Mouse (Mus musculus) MEL (cell line): ENCODE measurements around the gene Esf1. TPM values are rescaled to one million over a fixed set of nuclear protein-coding genes. Genes with fewer than 3 reads are reported as not detected.
A peak's percentile ranks its signal among the peaks of the same experiment; 100 is the strongest.

Experiments used
- DNase-seq: peaks from one replicate; pipeline ENCODE4 v3.0.0; 2011; ENCODE audit warnings: low read depth, low spot score
- H3K27ac ChIP-seq: 2 replicates; pipeline ENCODE4 v1.5.1; 2012; ENCODE audit warnings: low read depth, mild to moderate bottlenecking, control low read depth, low read length, moderate library complexity; ENCODE audit not compliant: control insufficient read depth
- H3K27me3 ChIP-seq, 2 experiments: fragments of 150-350 bp in 1 of 2; sonication (generic) in 1 of 2; 2 replicates each; pipeline ENCODE4 v1.6.1; 2012; ENCODE audit warnings: low read length in 2 of 2, mild to moderate bottlenecking in 2 of 2, improper control_type of control experiment in 1 of 2, moderate library complexity in 1 of 2; ENCODE audit not compliant: insufficient read depth in 2 of 2, control insufficient read depth in 1 of 2
- H3K36me3 ChIP-seq, 2 experiments: 2 replicates each; pipeline ENCODE4 v1.6.1; 2012 to 2014; ENCODE audit warnings: low read length in 2 of 2, improper control_type of control experiment in 1 of 2, inconsistent platforms in 1 of 2, mild to moderate bottlenecking in 1 of 2; ENCODE audit not compliant: insufficient read depth in 2 of 2, control insufficient read depth in 1 of 2
- H3K4me1 ChIP-seq, 2 experiments: fragments of 150-350 bp in 1 of 2; sonication (generic) in 1 of 2; 2 replicates each; pipeline ENCODE4 v1.6.1; 2012; ENCODE audit warnings: low read length in 2 of 2, improper control_type of control experiment in 1 of 2, mild to moderate bottlenecking in 1 of 2; ENCODE audit not compliant: insufficient read depth in 2 of 2, control insufficient read depth in 1 of 2
- H3K4me3 ChIP-seq, 2 experiments: fragments of 150-350 bp in 1 of 2; sonication (generic) in 1 of 2; 2 replicates each; pipeline ENCODE4 v1.5.1; 2012; ENCODE audit warnings: low read depth in 2 of 2, low read length in 2 of 2, mild to moderate bottlenecking in 2 of 2, moderate library complexity in 2 of 2, control low read depth in 1 of 2, improper control_type of control experiment in 1 of 2; ENCODE audit not compliant: control insufficient read depth in 1 of 2, insufficient read depth in 1 of 2
- H3K79me2 ChIP-seq: 2 replicates; pipeline ENCODE4 v1.6.1; 2012; ENCODE audit warnings: mild to moderate bottlenecking, low read length, moderate library complexity; ENCODE audit not compliant: control insufficient read depth, poor library complexity, insufficient read depth
- H3K9ac ChIP-seq: 2 replicates; pipeline ENCODE4 v1.6.1; 2012; ENCODE audit warnings: low read depth, mild to moderate bottlenecking, control low read depth, low read length, moderate library complexity; ENCODE audit not compliant: control insufficient read depth, poor library complexity, severe bottlenecking
- H3K9me3 ChIP-seq: fragments of 150-350 bp; sonication (generic); replicated peaks from 2 replicates; pipeline ENCODE4 v1.6.1; 2012; ENCODE audit warnings: mild to moderate bottlenecking, low read length, improper control_type of control experiment, moderate library complexity; ENCODE audit not compliant: insufficient read depth
- BHLHE40 ChIP-seq: IDR thresholded peaks from 2 replicates; pipeline ENCODE4 v1.6.1; 2012; ENCODE audit warnings: low read depth, mild to moderate bottlenecking, inconsistent platforms, low read length, improper control_type of control experiment, borderline replicate concordance
- CHD2 ChIP-seq: IDR thresholded peaks from 2 replicates; pipeline ENCODE4 v1.6.1; 2011; ENCODE audit warnings: low read length, improper control_type of control experiment
- CTCF ChIP-seq, 3 experiments: IDR thresholded peaks in 2 of 3; conservative IDR thresholded peaks in 1 of 3; 2 replicates each; pipeline ENCODE4 v1.5.1; 2011 to 2012; ENCODE audit warnings: low read length in 3 of 3, low read depth in 2 of 3, mild to moderate bottlenecking in 2 of 3, improper control_type of control experiment in 1 of 3, inconsistent platforms in 1 of 3, mixed read lengths in 1 of 3, moderate library complexity in 1 of 3; ENCODE audit not compliant: control insufficient read depth in 1 of 3, insufficient read depth in 1 of 3, poor library complexity in 1 of 3, severe bottlenecking in 1 of 3
- E2F4 ChIP-seq: IDR thresholded peaks from 2 replicates; pipeline ENCODE4 v1.6.1; 2011; ENCODE audit warnings: low read depth, low read length, improper control_type of control experiment, borderline replicate concordance
- GABPA ChIP-seq: IDR thresholded peaks from 2 replicates; pipeline ENCODE4 v1.6.1; 2012; ENCODE audit warnings: low read depth, mild to moderate bottlenecking, inconsistent platforms, low read length, improper control_type of control experiment, moderate library complexity
- GATA1 ChIP-seq: IDR thresholded peaks from 2 replicates; pipeline ENCODE4 v1.6.1; 2011; ENCODE audit warnings: low read depth, low read length, improper control_type of control experiment
- HCFC1 ChIP-seq: IDR thresholded peaks from 2 replicates; pipeline ENCODE4 v1.6.1; 2012; ENCODE audit warnings: low read depth, mild to moderate bottlenecking, inconsistent platforms, low read length, improper control_type of control experiment, moderate library complexity
- MAX ChIP-seq: IDR thresholded peaks from 2 replicates; pipeline ENCODE4 v1.6.1; 2011; ENCODE audit warnings: low read length, improper control_type of control experiment
- MAZ ChIP-seq: IDR thresholded peaks from 2 replicates; pipeline ENCODE4 v1.6.1; 2012; ENCODE audit warnings: low read depth, mild to moderate bottlenecking, inconsistent platforms, low read length, improper control_type of control experiment
- MEF2A ChIP-seq: IDR thresholded peaks from 2 replicates; pipeline ENCODE4 v1.6.1; 2014; ENCODE audit warnings: low read depth, mild to moderate bottlenecking, inconsistent platforms, low read length, improper control_type of control experiment; ENCODE audit not compliant: poor library complexity, insufficient replicate concordance, severe bottlenecking; ENCODE audit errors: extremely low read depth
- NELFE ChIP-seq: IDR thresholded peaks from 2 replicates; pipeline ENCODE4 v1.6.1; 2011; ENCODE audit warnings: low read depth, low read length, improper control_type of control experiment
- NRF1 ChIP-seq: IDR thresholded peaks from 2 replicates; pipeline ENCODE4 v1.6.1; 2014; ENCODE audit warnings: low read depth, mild to moderate bottlenecking, inconsistent platforms, low read length, improper control_type of control experiment, moderate library complexity; ENCODE audit not compliant: poor library complexity, insufficient read depth, severe bottlenecking
- POLR2A ChIP-seq, 2 experiments: IDR thresholded peaks; 2 replicates each; pipeline ENCODE4 v1.6.1; 2011 to 2012; ENCODE audit warnings: low read length in 2 of 2, mild to moderate bottlenecking in 2 of 2, control low read depth in 1 of 2, improper control_type of control experiment in 1 of 2, low read depth in 1 of 2, moderate library complexity in 1 of 2; ENCODE audit not compliant: control insufficient read depth in 1 of 2, insufficient read depth in 1 of 2, poor library complexity in 1 of 2
- POLR2AphosphoS5 ChIP-seq: IDR thresholded peaks from 2 replicates; pipeline ENCODE4 v1.6.1; 2012; ENCODE audit warnings: low read depth, borderline replicate concordance, mild to moderate bottlenecking, inconsistent platforms, low read length, moderate library complexity, mixed read lengths
- RAD21 ChIP-seq: IDR thresholded peaks from 2 replicates; pipeline ENCODE4 v1.6.1; 2011; ENCODE audit warnings: mild to moderate bottlenecking, low read depth, low read length, improper control_type of control experiment
- RCOR1 ChIP-seq: IDR thresholded peaks from 2 replicates; pipeline ENCODE4 v1.6.1; 2012; ENCODE audit warnings: low read depth, mild to moderate bottlenecking, inconsistent platforms, low read length, improper control_type of control experiment
- SMC3 ChIP-seq: IDR thresholded peaks from 2 replicates; pipeline ENCODE4 v1.6.1; 2011; ENCODE audit warnings: low read depth, low read length, improper control_type of control experiment
- USF2 ChIP-seq, 2 experiments: IDR thresholded peaks; 2 replicates each; pipeline ENCODE4 v1.6.1; 2011 to 2012; ENCODE audit warnings: improper control_type of control experiment in 2 of 2, low read length in 2 of 2, borderline replicate concordance in 1 of 2, inconsistent platforms in 1 of 2, low read depth in 1 of 2, mild to moderate bottlenecking in 1 of 2; ENCODE audit not compliant: insufficient read depth in 1 of 2
- polyA plus RNA-seq, 2 experiments: library from polyadenylated mRNA; stranded (reverse) in 1 of 2; unstranded in 1 of 2; fragments of >175 nt in 1 of 2; fragments of >200 nt in 1 of 2; gene quantifications; 2 replicates each; pipeline versions ENCODE4 v1.2.1 to v1.2.4; 2012; ENCODE audit warnings: low replicate concordance in 2 of 2, low read depth in 1 of 2; ENCODE audit not compliant: insufficient read length in 2 of 2, insufficient read depth in 1 of 2, missing spikeins in 1 of 2
- total RNA-seq: library from RNA; depleted of rRNA; stranded (reverse); fragments of 300-350 nt; gene quantifications from 2 replicates; pipeline ENCODE4 v1.2.3, GENCODE M21; 2012

Gene Esf1
- total and polyA plus RNA-seq, 3 experiments: 25.8 to 31.0 TPM; not detected in 1

- peak; percentile 10; the same call in 1 of the 2 replicates for TF ChIP-seq RAD21
- TF ChIP-seq SMC3: peak; percentile 31; the same call in 1 of the 2 replicates
- TF ChIP-seq BHLHE40: no peak
- no peak for TF ChIP-seq NRF1
- no peak for TF ChIP-seq GABPA
- TF ChIP-seq CTCF (IDR thresholded peaks at IDR 0.05 in 2 of 3, conservative IDR thresholded peaks at IDR 0.05 in 1 of 3; ENCODE audit: control insufficient read depth in 1 of 3, insufficient read depth in 1 of 3, low read depth in 2 of 3, low read length in 3 of 3, poor library complexity in 1 of 3, severe bottlenecking in 1 of 3): peak; percentile 17 to 29 (median 23); a peak in 2 of 6 replicates
- H3K9me3 ChIP-seq: no peaks in the 10 kb centered on the region
- peaks cover 0 to 54% of the 10 kb centered on the region in 2 experiments; a peak in 2 of 4 replicates for H3K36me3 ChIP-seq
- H3K27me3 ChIP-seq: no peaks in the 10 kb centered on the region
- H3K79me2 ChIP-seq: no peaks in the 10 kb centered on the region
- no peak overlapping the region for H3K4me3 ChIP-seq
- H3K9ac ChIP-seq: no peak overlapping the region
- DNase-seq: peak; percentile 53
- no peak overlapping the region for H3K27ac ChIP-seq
- H3K4me1 ChIP-seq: no peaks in the 10 kb centered on the region
Observed at GRCm38 (mm10) chr2:140125516-140125915, 44.8 kb downstream of the Esf1 start.

- no peaks in the 10 kb centered on the region for H3K9me3 ChIP-seq
- no peaks in the 10 kb centered on the region for H3K36me3 ChIP-seq
- TF ChIP-seq NELFE (no peak), GATA1 (no peak)
- H3K4me3 ChIP-seq: no peak overlapping the region
- H3K27me3 ChIP-seq: no peaks in the 10 kb centered on the region
- no peak overlapping the region for H3K9ac ChIP-seq
- no peaks in the 10 kb centered on the region for H3K4me1 ChIP-seq
- H3K27ac ChIP-seq: no peak overlapping the region
- no peaks in the 10 kb centered on the region for H3K79me2 ChIP-seq
- DNase-seq: no peak
Observed at GRCm38 (mm10) chr2:140113851-140114250, 56.5 kb downstream of the Esf1 start.

- no peak for DNase-seq
- Histone ChIP-seq H3K9me3 (no peaks in the 10 kb centered on the region), H3K79me2 (no peaks in the 10 kb centered on the region), H3K4me3 (no peak overlapping the region), H3K27ac (no peak overlapping the region), H3K36me3 (no peaks in the 10 kb centered on the region), H3K9ac (no peak overlapping the region)
- no peak for TF ChIP-seq CHD2
- TF ChIP-seq GATA1: no peak
- no peak for TF ChIP-seq RAD21
- no peak for TF ChIP-seq USF2 (IDR thresholded peaks at IDR 0.05; ENCODE audit: borderline replicate concordance in 1 of 2, insufficient read depth in 1 of 2, low read depth in 1 of 2, low read length in 2 of 2)
- no peak for TF ChIP-seq MAX
- no peak for TF ChIP-seq HCFC1
- TF ChIP-seq NRF1: no peak
- no peak for TF ChIP-seq MAZ
- TF ChIP-seq POLR2A (IDR thresholded peaks at IDR 0.05; ENCODE audit: control insufficient read depth in 1 of 2, insufficient read depth in 1 of 2, low read depth in 1 of 2, low read length in 2 of 2, poor library complexity in 1 of 2): no peak
- no peak for TF ChIP-seq POLR2AphosphoS5
- no peak for TF ChIP-seq RCOR1
- TF ChIP-seq E2F4: no peak
- TF ChIP-seq MEF2A: no peak
- TF ChIP-seq, all 39 proteins: peak for 0
- no peaks in the 10 kb centered on the region for H3K4me1 ChIP-seq
- H3K27me3 ChIP-seq: no peaks in the 10 kb centered on the region
Observed at GRCm38 (mm10) chr2:140108945-140109344, 61.4 kb downstream of the Esf1 start.
